Mouse (Mus musculus): ENCODE results near the gene Snrpc. TPM values are rescaled to one million over a fixed set of nuclear protein-coding genes. Genes with fewer than 3 reads are reported as not detected.

The Snrpc gene
- polyA plus RNA-seq, 1 experiment from 2014 or later: 274 TPM

DNA sequence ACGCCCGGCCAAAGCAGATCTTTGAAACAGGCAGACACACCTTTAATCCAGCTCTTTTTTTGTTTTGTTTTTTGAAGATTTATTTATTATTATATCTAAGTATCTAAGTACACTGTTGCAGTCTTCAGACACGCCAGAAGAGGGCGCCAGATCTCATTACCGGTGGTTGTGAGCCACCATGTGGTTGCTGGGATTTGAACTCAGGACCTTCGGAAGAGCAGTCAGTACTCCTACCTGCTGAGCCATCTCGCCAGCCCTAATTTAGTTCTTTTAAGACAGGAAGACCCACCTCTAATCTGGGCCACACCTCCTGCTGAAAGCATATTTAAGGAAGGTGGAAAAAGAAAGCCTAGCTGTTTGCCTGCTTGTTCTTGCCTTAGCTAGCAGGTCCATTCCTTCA, 7.5 kb upstream of the Snrpc start:
- 0 out of 2 replicates have a peak, but pooled peaks cover 2% of the 10 kb centered on the region for H3K4me1 ChIP-seq (ENCODE audit: control insufficient read depth, insufficient read depth, low read length)
- 55% methylated on average over 7 of the region's 7 CpGs for WGBS
- DNase-seq (ENCODE audit: low spot score) (no peak), ATAC-seq (ENCODE audit: low read depth) (no peak)
- no peaks in the 10 kb centered on the region for H3K36me3 ChIP-seq (ENCODE audit: control insufficient read depth, insufficient read depth, low read length)
- H3K4me2 ChIP-seq (ENCODE audit: low read depth, low read length): no peak overlapping the region
- no peaks in the 10 kb centered on the region for H3K9me3 ChIP-seq (ENCODE audit: control insufficient read depth, low read length)
- H3K9ac ChIP-seq (ENCODE audit: low read depth, low read length): no peak overlapping the region
- H3K27me3 ChIP-seq (replicated peaks; ENCODE audit: control insufficient read depth, insufficient read depth, low read length): no peaks in the 10 kb centered on the region
- H3K4me3 ChIP-seq (ENCODE audit: low read depth, low read length): no peak overlapping the region
- H3K27ac ChIP-seq (replicated peaks; ENCODE audit: low read depth, low read length): no peak overlapping the region

DNA sequence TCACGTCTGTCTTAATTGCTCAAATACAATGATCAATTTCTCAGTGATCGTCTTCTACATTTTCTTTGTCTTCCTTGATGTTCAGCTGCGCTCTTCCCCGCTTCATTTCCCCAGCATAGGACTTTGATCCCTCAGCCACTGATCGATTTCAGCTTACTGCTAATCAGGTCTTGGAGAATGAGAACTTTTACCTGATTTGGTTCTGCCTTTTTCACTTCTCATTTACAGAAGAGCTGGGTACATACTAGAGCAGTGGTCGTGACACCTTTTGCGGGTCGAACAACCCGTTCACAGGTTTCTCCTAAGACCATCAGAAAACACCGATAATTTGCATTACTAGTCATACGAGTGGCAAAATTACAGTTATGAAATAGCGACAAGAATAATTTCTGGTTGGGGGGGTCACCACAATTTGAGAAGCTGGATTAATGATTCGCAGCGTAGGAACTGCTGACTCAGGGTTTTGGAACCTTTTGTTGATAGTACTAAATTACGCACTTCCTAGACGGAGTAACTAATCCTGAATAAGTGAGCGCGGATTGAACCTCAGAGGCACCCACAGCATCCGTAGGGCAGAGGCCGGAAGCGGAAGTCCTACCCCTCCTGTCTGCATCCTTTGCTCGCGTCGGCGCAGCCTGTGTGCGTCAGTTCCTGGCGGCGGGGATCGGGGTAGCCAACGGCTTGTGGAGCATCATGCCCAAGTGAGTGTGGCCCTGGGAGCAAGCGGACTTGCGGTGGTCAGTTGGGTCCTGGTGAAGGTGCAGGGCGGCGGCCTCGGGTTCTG, 1.7 kb downstream of the Snrpc start:
- H3K27me3 ChIP-seq (replicated peaks; ENCODE audit: control insufficient read depth, insufficient read depth, low read length): no peaks in the 10 kb centered on the region
- H3K9me3 ChIP-seq (ENCODE audit: control insufficient read depth, low read length): no peaks in the 10 kb centered on the region
- peak; percentile 99 for DNase-seq (ENCODE audit: low spot score)
- no peak overlapping the region; the same call in 1 of the 2 replicates for H3K27ac ChIP-seq (replicated peaks; ENCODE audit: low read depth, low read length)
- peak overlapping the region; percentile 91 for H3K4me3 ChIP-seq (ENCODE audit: low read depth, low read length)
- H3K36me3 ChIP-seq (ENCODE audit: control insufficient read depth, insufficient read depth, low read length): peaks cover 29% of the 10 kb centered on the region
- ATAC-seq (ENCODE audit: low read depth): peak; percentile 100
- 3% methylated on average over 31 of the region's 35 CpGs for WGBS
- H3K4me2 ChIP-seq (ENCODE audit: low read depth, low read length): peak overlapping the region; percentile 83
- H3K9ac ChIP-seq (ENCODE audit: low read depth, low read length): peak overlapping the region; percentile 90
- peaks cover 7% of the 10 kb centered on the region; the same call in 1 of the 2 replicates for H3K4me1 ChIP-seq (ENCODE audit: control insufficient read depth, insufficient read depth, low read length)

DNA sequence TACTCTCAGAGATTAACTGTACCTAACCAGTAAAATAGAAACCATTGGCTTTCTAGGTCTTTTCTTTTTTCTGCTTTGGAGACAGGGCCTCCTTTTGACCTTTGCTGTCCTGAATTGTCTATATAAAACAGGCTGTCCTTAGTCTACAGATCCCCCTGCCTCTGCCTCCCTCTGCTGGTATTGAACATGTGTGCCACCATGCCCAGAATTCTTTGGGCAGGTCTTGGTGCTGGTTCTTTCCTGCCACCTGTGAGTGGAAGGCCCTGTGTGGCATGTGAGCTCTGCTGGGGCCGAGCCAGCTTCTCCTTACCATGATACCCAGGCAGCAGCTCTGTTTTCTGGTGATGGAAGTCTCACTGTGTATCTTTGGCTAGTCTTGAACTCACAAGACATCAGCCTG, 10.4 kb downstream of the Snrpc start:
- Histone ChIP-seq H3K9ac (ENCODE audit: low read depth, low read length) (no peak overlapping the region), H3K4me3 (ENCODE audit: low read depth, low read length) (no peak overlapping the region), H3K36me3 (ENCODE audit: control insufficient read depth, insufficient read depth, low read length) (peaks cover 88% of the 10 kb centered on the region), H3K4me1 (ENCODE audit: control insufficient read depth, insufficient read depth, low read length) (no peaks in the 10 kb centered on the region), H3K27me3 (replicated peaks; ENCODE audit: control insufficient read depth, insufficient read depth, low read length) (no peaks in the 10 kb centered on the region), H3K27ac (replicated peaks; ENCODE audit: low read depth, low read length) (no peak overlapping the region), H3K4me2 (ENCODE audit: low read depth, low read length) (no peak overlapping the region), H3K9me3 (ENCODE audit: control insufficient read depth, low read length) (no peaks in the 10 kb centered on the region)
- no peak for DNase-seq (ENCODE audit: low spot score)
- ATAC-seq (ENCODE audit: low read depth): no peak
- 89% methylated on average over 1 of the region's 1 CpGs for WGBS

DNA sequence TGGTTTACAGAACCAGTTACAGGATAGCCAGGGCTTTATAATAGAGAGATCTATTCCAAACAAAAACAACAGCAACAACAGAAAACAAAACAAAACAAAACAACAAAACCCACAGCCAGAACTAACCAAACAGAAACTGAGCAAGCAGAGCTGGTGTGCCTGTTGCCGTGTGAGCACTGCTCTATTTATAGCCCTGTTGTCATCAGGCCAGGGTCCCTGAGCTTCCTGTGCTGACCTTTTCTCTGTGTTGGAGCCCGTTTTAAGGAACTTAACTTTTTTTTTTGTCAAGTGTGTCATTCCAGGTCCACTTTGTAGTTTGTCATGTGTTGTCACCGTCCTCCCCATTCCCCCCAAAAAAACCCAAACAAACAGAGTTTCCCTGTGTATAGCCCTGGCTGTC, 13.1 kb downstream of the Snrpc start:
- H3K27ac ChIP-seq (replicated peaks; ENCODE audit: low read depth, low read length): no peak overlapping the region
- no peaks in the 10 kb centered on the region for H3K27me3 ChIP-seq (replicated peaks; ENCODE audit: control insufficient read depth, insufficient read depth, low read length)
- no peak overlapping the region for H3K4me3 ChIP-seq (ENCODE audit: low read depth, low read length)
- no peaks in the 10 kb centered on the region for H3K9me3 ChIP-seq (ENCODE audit: control insufficient read depth, low read length)
- WGBS: 77% methylated on average over 3 of the region's 3 CpGs
- H3K4me2 ChIP-seq (ENCODE audit: low read depth, low read length): no peak overlapping the region
- no peak overlapping the region for H3K9ac ChIP-seq (ENCODE audit: low read depth, low read length)
- peaks cover 74% of the 10 kb centered on the region for H3K36me3 ChIP-seq (ENCODE audit: control insufficient read depth, insufficient read depth, low read length)
- no peak for DNase-seq (ENCODE audit: low spot score)
- H3K4me1 ChIP-seq (ENCODE audit: control insufficient read depth, insufficient read depth, low read length): no peaks in the 10 kb centered on the region
- no peak for ATAC-seq (ENCODE audit: low read depth)

DNA sequence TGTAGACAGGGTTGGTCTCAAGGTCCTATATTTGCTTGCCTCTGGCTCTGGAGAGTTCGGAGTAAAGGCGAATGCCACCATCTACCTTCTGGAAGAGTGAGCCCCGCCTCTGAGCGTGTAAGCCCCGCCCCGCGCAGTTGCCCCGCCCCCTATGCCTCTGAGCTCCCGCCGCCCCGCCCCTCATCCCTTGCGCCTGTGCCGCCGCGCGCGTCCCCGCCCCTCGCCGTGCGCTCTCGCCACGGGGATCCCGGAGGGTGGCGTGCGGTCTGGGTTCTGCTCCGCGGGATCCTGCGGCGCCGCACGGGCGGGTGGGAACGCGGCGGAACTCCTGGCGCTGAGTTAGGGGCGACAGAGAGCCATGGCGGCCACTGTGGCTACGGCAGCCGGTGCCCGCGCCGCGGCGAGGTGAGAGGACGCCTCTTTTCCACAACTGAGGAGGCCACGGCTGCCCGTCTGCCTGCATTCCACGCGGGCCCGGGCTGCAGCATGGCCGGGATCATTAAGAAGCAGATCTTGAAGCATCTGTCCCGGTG, 18.4 kb downstream of the Snrpc start, which contains the start of gene Uhrf1bp1:
TSS of gene Uhrf1bp1 (plus strand) at position 177 of the 533 bp plus-strand sequence.
- peak; percentile 89 for DNase-seq (ENCODE audit: low spot score)
- 2% methylated on average over 9 of the region's 54 CpGs for WGBS
- H3K36me3 ChIP-seq (ENCODE audit: control insufficient read depth, insufficient read depth, low read length): peaks cover 24% of the 10 kb centered on the region
- peak within 1 kb of the TSS; percentile 86 for H3K27ac ChIP-seq (replicated peaks; ENCODE audit: low read depth, low read length)
- peak; percentile 84 for ATAC-seq (ENCODE audit: low read depth)
- H3K9ac ChIP-seq (ENCODE audit: low read depth, low read length): peak within 1 kb of the TSS; percentile 94
- H3K4me1 ChIP-seq (ENCODE audit: control insufficient read depth, insufficient read depth, low read length): peaks cover 14% of the 10 kb centered on the region
- peak within 1 kb of the TSS; percentile 94 for H3K4me3 ChIP-seq (ENCODE audit: low read depth, low read length)
- no peaks in the 10 kb centered on the region for H3K27me3 ChIP-seq (replicated peaks; ENCODE audit: control insufficient read depth, insufficient read depth, low read length)
- peak within 1 kb of the TSS; percentile 78 for H3K4me2 ChIP-seq (ENCODE audit: low read depth, low read length)
- H3K9me3 ChIP-seq (ENCODE audit: control insufficient read depth, low read length): no peaks in the 10 kb centered on the region

DNA sequence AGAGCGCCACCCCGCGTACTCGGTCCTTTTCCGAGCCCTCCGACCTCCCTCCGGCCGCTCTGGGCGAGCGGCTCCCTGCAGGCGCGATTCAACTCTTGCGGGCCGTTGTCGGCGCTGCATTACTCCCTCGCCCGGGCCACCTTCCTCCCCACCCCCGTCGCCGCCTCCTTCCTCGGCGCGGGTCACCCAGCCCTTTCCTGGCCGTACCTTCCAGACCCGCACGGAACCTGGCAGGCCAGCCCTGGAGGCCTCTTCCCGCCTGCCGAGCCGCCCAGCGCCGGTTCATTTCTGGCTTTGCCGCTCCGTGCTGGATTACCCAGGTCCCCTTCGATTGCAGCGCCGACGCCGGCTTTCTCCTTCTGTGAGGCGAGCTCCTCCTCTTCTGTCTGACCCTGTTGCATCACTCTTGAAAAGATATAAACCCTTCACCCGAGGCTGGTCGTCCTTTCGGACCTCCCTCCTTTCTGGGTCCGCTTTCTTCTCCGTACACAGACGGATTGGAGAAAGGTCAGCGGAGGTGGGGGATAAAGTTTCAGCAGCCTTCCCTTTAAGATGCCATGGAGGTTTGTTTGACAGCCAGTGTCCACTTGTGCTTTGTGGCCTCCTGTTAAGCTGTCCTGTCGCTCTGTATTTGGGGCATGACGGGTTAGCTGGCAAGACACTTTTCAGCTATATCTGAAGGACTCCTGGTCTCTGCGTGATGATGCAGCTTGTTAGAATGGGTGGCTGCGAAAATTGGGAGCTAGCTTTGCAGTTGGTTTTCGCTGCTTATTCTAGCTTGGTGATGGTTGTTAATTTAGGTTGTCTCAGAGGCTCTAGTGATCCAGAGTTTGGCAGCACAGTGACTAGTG, 19.1 kb downstream of the Snrpc start:
- H3K4me1 ChIP-seq (ENCODE audit: control insufficient read depth, insufficient read depth, low read length): peaks cover 14% of the 10 kb centered on the region
- peak overlapping the region; percentile 78 for H3K4me2 ChIP-seq (ENCODE audit: low read depth, low read length)
- no peaks in the 10 kb centered on the region for H3K9me3 ChIP-seq (ENCODE audit: control insufficient read depth, low read length)
- H3K4me3 ChIP-seq (ENCODE audit: low read depth, low read length): peak overlapping the region; percentile 94
- no peaks in the 10 kb centered on the region for H3K27me3 ChIP-seq (replicated peaks; ENCODE audit: control insufficient read depth, insufficient read depth, low read length)
- ATAC-seq (ENCODE audit: low read depth): peak; percentile 67
- H3K36me3 ChIP-seq (ENCODE audit: control insufficient read depth, insufficient read depth, low read length): peaks cover 21% of the 10 kb centered on the region
- peak; percentile 59 for DNase-seq (ENCODE audit: low spot score)
- H3K9ac ChIP-seq (ENCODE audit: low read depth, low read length): peak overlapping the region; percentile 94
- 3% methylated on average over 32 of the region's 52 CpGs for WGBS
- H3K27ac ChIP-seq (replicated peaks; ENCODE audit: low read depth, low read length): peak overlapping the region; percentile 86

DNA sequence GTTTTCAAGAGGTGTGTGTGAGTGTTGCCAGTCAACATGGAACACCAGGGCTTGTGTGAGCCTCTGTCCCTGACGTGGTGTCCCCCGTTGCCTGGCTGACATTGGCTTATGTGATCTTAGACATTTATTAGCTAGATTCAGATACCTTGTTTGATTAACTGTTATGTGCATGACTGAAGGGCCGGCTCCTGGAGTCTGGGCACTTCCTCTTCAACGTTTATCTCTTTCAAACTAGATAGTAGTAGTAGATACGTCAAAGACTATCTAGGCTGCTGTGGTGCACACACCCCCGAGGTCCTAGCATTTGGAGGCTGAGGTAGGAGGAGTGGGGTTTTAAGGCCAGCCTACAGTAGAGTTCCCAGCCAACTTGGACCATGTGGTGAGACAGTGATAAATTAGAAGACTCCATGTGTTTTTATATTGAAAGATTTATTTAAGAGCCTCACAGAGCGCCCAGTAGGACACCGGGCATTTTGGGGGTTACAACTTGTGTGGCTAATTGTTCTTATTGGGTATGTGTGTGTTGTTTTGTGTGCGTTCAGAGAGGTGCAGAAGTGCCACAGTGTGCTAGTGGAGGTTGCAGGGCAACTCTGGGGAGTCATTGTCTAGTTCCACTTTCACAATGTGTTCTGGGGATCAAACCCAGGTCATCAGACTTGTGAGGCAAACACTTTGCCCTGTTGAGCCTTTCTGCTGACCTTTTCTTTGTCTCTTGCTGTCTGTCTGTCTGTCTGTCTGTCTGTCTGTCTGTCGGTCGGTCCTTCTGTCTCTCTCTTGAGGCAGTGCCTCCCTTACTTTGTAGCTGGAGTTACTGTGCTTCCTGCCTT, 19.9 kb downstream of the Snrpc start:
- H3K27ac ChIP-seq (replicated peaks; ENCODE audit: low read depth, low read length): no peak overlapping the region

DNA sequence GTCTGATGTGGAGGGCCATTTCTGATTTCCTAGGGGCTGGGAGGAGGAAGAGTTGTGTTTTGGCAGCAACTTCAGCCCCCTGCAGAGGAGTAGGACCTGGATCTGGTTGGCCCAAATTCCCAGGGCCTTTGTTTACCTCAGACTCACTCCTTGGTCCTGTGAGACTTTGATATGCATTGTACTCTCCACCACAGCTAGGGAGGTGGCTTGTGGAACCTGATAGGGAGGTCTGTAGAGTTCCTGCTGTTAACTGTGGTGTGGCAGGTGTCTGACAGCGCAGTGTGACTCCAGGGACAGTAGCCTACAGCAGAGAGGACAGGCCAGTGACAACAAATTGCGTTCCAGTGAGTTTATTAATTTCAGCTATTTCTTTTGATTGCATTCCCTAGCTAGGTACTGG, 21.2 kb downstream of the Snrpc start:
- Histone ChIP-seq H3K27ac (replicated peaks; ENCODE audit: low read depth, low read length) (no peak overlapping the region), H3K9ac (ENCODE audit: low read depth, low read length) (no peak overlapping the region), H3K4me2 (ENCODE audit: low read depth, low read length) (no peak overlapping the region), H3K9me3 (ENCODE audit: control insufficient read depth, low read length) (no peaks in the 10 kb centered on the region), H3K27me3 (replicated peaks; ENCODE audit: control insufficient read depth, insufficient read depth, low read length) (no peaks in the 10 kb centered on the region), H3K36me3 (ENCODE audit: control insufficient read depth, insufficient read depth, low read length) (peaks cover 4% of the 10 kb centered on the region), H3K4me1 (ENCODE audit: control insufficient read depth, insufficient read depth, low read length) (peaks cover 14% of the 10 kb centered on the region), H3K4me3 (ENCODE audit: low read depth, low read length) (no peak overlapping the region)
- WGBS: 45% methylated on average over 2 of the region's 2 CpGs
- peak; percentile 12 for DNase-seq (ENCODE audit: low spot score)
- peak; percentile 16; the same call in 1 of the 2 replicates for ATAC-seq (ENCODE audit: low read depth)

More for the DNA sequence above, 19.9 kb downstream of the Snrpc start:
- Histone ChIP-seq H3K4me2 (ENCODE audit: low read depth, low read length) (peak overlapping the region; percentile 78), H3K4me1 (ENCODE audit: control insufficient read depth, insufficient read depth, low read length) (peaks cover 14% of the 10 kb centered on the region), H3K36me3 (ENCODE audit: control insufficient read depth, insufficient read depth, low read length) (peaks cover 13% of the 10 kb centered on the region), H3K9ac (ENCODE audit: low read depth, low read length) (peak overlapping the region; percentile 94), H3K4me3 (ENCODE audit: low read depth, low read length) (peak overlapping the region; percentile 94), H3K9me3 (ENCODE audit: control insufficient read depth, low read length) (no peaks in the 10 kb centered on the region), H3K27me3 (replicated peaks; ENCODE audit: control insufficient read depth, insufficient read depth, low read length) (no peaks in the 10 kb centered on the region)
- no peak for ATAC-seq (ENCODE audit: low read depth)
- no peak for DNase-seq (ENCODE audit: low spot score)
- 51% methylated on average over 11 of the region's 11 CpGs for WGBS

Data from embryonic facial prominence, embryonic 14.5 days (tissue).